Mouse (Mus musculus) olfactory bulb, adult 2 months (tissue): ENCODE data around the gene Chka.

Experiments
- CTCF ChIP-seq: fragments of 200-500 bp; IDR thresholded peaks from 2 replicates; pipeline ENCODE4 v1.5.1; 2012; ENCODE audit warnings: low read depth, mild to moderate bottlenecking, low read length, moderate library complexity; ENCODE audit not compliant: insufficient read depth
- POLR2A ChIP-seq: fragments of 200-500 bp; IDR thresholded peaks from 2 replicates; pipeline ENCODE4 v1.6.1; 2012; ENCODE audit warnings: mild to moderate bottlenecking, low read depth, low read length, moderate library complexity; ENCODE audit not compliant: insufficient read depth

- TF ChIP-seq POLR2A (no peak), CTCF (no peak)
Measured at GRCm38 (mm10) chr19:3855091-3855490, 3.5 kb downstream of the Chka start.
